Mouse (Mus musculus) heart, postnatal 4 days (tissue): ENCODE data around the gene Atp4a. TPM values are rescaled to one million over a fixed set of nuclear protein-coding genes. Genes with fewer than 3 reads are reported as not detected.
"Not testable (repeated sequence)": the region's sequence is repeated elsewhere in the genome, so short reads cannot be mapped to it uniquely, and the experiment has no call there.

Experiments
- DNase-seq: peaks from one replicate; pipeline ENCODE4 v3.0.0; 2021
- total RNA-seq, 2 experiments: library from RNA; stranded (reverse); gene quantifications; 2 replicates each; pipeline ENCODE4 v1.2.3; 2021

The Atp4a gene
- total RNA-seq, 2 experiments from 2014 or later, result 0.14 to 0.74 TPM

- not testable (repeated sequence) for DNase-seq
Observed at GRCm38 (mm10) chr7:30730064-30730722, 18.2 kb downstream of the Atp4a start.

DNA sequence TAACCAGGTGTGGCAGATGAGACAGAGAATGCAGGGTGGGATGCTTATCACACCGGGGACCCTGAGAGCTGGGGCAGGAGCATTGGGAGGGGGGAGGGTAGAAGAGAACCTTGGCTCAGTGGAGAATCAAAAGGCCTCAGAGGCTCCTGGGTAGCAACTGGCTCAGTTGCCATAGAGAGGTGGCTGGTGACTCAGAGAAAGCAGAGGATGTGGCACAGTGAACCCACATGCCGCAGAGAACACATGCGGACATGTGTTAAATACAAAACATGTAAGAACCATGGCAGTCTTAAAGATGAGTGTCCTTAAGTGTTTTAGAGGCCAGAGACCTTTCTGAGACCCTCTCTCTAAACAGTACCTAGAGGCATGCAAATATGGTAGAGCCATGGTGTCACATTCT, 24.2 kb downstream of the Atp4a start:
- no peak for DNase-seq

GRCm38 (mm10) chr7:30742570-30742969, 30.6 kb downstream of the Atp4a start:
- DNase-seq, result not testable (repeated sequence)

- not testable (repeated sequence) for DNase-seq
Observed at GRCm38 (mm10) chr7:30743617-30744016, 31.6 kb downstream of the Atp4a start, which contains the start of gene Gapdhs. Gapdhs (minus strand) TSS chr7:30743681.

DNA sequence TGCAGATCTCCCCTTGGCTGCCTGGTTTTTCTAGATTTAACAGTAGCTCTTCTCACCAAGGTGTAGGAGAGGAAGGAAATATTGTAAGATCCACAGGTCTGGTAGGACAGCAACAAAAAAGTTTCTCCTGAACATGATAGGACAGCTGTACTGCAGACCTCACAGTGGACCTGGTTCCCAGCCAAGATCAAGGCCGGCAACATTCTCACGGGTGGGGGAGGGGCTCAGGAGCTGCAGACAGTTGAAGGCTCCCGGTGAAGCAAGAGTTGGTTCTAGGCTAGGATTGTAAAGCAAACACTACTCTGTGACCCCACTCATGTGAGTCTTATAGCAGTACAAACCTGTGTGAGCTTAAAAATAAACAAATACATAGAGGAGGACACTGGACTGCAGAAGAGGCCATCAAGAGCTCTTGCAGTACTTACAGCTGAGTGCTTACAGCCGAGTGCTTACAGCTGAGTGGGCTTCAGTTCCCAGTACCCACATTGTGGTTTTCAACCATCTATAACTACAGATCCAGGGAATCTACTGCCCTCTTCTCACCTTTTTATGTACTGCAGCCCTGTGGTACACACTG, 32.1 kb downstream of the Atp4a start:
- peak; percentile 72 for DNase-seq

DNA sequence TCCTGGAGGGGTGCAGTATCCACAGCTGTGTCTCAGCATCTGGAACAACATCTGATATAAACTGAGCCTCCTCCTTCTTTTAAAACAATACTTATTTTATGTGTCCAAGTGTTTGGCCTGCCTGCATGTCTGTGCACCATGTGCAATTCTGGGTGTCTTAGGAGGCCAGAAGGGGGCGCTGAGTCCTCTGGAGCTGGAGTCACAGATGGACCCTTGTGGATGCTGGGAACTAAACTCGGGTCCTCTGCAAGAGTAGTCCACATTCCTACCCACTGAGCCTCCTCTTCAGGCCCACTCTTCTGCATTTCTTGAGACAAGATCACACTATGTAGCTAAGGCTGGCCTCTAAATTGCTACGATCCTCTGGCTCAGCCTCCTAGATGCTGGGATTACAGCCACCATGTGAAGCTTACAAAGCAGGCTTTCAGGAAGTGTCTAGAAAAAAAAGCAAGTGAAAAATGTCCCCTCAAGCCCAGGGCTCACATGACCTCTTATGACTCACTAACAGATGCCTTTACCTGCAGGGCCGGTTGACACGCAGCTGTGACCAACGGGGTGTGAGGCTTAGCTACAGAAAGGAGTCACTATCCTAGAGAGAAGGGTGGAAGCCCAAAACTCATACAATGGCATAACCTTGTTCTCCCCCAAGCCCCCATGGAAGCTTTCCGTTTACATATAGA, 35.7 kb downstream of the Atp4a start:
- no peak for DNase-seq

DNA sequence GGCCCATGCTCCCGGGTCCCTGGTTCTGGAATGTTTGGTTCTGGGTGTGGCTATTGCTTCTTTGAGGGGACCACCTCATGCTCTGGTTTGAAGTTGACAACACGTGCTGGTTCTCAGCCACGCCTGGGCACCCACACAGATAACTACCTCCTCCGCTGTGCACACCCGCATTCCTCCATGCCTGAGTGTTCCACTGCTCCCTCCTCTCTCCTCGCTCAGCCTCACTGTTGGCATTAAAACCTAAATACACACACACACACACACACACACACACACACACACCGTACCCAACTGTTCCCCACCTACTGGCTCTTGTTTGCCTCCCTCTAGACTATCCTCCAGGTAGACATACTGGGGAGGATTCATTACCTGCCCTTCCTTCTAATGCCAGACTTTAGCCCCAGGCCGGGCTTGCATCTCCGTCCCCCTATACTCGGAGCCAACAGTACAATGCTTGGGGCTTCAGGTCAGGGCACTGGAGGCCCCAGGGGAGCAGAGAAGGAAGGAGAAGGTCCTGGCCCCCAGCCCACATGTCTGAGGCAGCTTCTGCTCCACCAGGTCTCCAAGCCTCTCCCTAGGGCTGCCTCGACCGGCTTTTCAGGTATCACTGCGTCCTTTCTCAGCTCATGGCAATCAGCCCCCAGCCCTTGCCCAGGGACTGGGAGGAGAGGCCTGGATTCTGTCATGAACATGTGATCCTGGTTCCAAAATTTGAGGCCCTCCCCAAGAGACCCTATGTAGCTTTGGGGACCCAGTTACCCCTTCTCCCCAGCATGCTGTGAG, 38.0 kb downstream of the Atp4a start:
- DNase-seq, result no peak

DNA sequence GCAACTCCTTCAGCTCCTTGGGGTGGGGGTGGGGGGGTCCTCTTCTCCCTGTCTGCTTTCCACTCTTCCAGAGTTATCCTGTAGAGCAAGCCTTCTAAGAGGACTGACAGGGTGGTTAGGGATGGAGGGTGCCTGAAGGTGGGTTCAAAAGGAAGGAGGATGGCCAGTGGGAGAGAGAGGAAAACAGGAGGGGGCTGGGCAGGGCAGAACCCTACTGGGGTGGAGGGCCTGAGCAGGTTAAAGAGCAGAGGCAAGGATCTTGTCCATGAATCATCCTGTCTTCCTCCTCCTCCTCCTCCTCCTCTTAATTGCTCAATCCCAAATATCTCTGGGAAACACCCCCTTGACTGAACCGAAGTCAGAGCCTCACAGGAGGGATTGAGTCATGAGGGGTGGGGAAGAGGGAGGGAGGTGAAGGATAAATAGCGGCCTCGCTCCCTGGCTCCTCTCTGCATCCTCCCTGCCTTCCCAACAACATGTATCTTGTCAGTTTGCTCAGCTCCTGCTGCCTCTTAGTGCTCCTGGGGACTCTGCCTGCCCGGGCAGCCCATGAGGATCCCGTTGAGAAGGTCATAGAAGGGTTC, 39.2 kb downstream of the Atp4a start, which contains the start of gene Sbsn:
Gene Sbsn, plus strand, starts transcription at position 386 of the 584 bp plus-strand sequence.
- no peak for DNase-seq

- no peak for DNase-seq
Observed at GRCm38 (mm10) chr7:30757001-30757400, 45.0 kb downstream of the Atp4a start.

GRCm38 (mm10) chr7:30758853-30759252, 46.8 kb downstream of the Atp4a start:
- peak; percentile 68 for DNase-seq

- no peak for DNase-seq
Observed at GRCm38 (mm10) chr7:30761769-30762352, 49.9 kb downstream of the Atp4a start.

DNA sequence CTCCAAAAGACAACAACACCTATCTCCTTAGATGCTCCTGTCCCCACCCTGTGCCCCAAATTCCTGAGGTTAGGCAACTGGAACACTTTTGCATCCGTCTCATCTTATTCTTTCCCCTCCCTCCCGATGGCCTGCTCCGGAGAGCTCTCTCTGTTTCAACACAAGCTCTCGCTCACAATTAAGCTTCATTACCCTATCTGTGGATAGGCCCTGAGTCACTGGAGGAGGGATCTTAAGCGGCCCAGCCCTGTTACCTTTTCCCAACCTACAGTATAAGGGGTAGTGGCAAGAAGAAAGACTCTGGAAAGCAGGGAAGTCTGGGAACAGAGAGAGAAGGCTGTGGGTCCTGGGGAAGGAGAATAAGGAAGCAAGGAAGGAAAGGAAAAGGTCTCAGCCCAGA, 51.4 kb downstream of the Atp4a start, which contains the start of gene Dmkn:
Gene Dmkn, plus strand, starts transcription at position 301 of the 400 bp plus-strand sequence.
- no peak for DNase-seq

- peak; percentile 15 for DNase-seq
Observed at GRCm38 (mm10) chr7:30765173-30765572, 53.2 kb downstream of the Atp4a start.

DNA sequence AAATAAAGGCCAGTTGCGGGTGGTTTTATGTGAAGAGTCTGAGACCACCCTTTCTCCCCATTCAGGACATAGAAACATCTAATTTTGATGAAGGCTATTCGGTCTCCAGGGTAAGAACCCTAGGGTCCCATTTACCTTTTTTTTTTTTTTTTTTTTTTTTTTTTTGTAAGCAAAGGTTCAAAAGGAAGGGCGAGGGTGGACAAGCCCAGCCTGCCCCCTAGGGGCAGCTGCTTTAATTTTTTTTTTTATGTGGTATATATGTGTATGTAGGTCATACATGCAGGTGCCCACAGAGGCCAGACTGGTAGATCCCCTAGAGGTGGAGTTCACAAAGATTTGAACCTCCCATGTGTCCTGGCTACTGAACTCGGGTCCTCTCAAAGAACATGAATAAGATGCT, 54.4 kb downstream of the Atp4a start:
- no peak for DNase-seq

- DNase-seq, result no peak
Observed at GRCm38 (mm10) chr7:30769236-30769635, 57.2 kb downstream of the Atp4a start.

Other genes starting within 250 kb of the Atp4a start
- gene Prodh2, start 218.6 kb upstream of the Atp4a start, total RNA-seq, result not detected
- gene Arhgap33, start 177.1 kb upstream of the Atp4a start, total RNA-seq, result 10 to 100 TPM in 1 of 2 experiments, 1 to 10 TPM in 1; 7.3 to 12.8 TPM
- 100 to 1,000 TPM; 279 to 308 TPM for gene Hspb6, start 160.0 kb upstream of the Atp4a start, total RNA-seq
- 1 to 10 TPM; 5.2 to 7.8 TPM for gene Proser3, start 159.9 kb upstream of the Atp4a start, total RNA-seq
- gene Lin37, start 152.4 kb upstream of the Atp4a start, total RNA-seq, result 10 to 100 TPM; 14.8 to 17.1 TPM
- gene U2af1l4, start 148.9 kb upstream of the Atp4a start, total RNA-seq, result 10 to 100 TPM; 70.5 to 72.7 TPM
- gene Gm49396, start 148.9 kb upstream of the Atp4a start, total RNA-seq, result 1 to 10 TPM; 2.1 to 3.1 TPM
- gene Psenen, start 148.6 kb upstream of the Atp4a start, total RNA-seq, result 10 to 100 TPM; 80.0 to 83.8 TPM
- 1 to 10 TPM; 1.1 to 1.2 TPM for gene Igflr1, start 146.8 kb upstream of the Atp4a start, total RNA-seq
- gene Kmt2b, start 123.5 kb upstream of the Atp4a start, total RNA-seq, result 10 to 100 TPM; 29.5 to 35.8 TPM
- not detected for gene Zbtb32, start 113.3 kb upstream of the Atp4a start, total RNA-seq
- under 1 TPM; 0.62 to 0.86 TPM for gene Upk1a, start 99.4 kb upstream of the Atp4a start, total RNA-seq
- gene Cox6b1, start 86.1 kb upstream of the Atp4a start, total RNA-seq, result 1,000 to 10,000 TPM; 2,883 to 3,014 TPM
- gene Etv2, start 76.4 kb upstream of the Atp4a start, total RNA-seq, result not detected
- 10 to 100 TPM; 58.8 to 62.2 TPM for gene Rbm42, start 61.9 kb upstream of the Atp4a start, total RNA-seq
- 10 to 100 TPM; 13.1 to 16.6 TPM for gene Haus5, start 47.2 kb upstream of the Atp4a start, total RNA-seq
- gene Pmis2, start 40.6 kb upstream of the Atp4a start, total RNA-seq, result not detected
- not detected for gene 2200002J24Rik, start 13.3 kb upstream of the Atp4a start, total RNA-seq
- gene Tmem147, start 17.3 kb downstream of the Atp4a start, total RNA-seq, result 100 to 1,000 TPM; 208 to 221 TPM
- not detected for gene Gapdhs, start 31.5 kb downstream of the Atp4a start, total RNA-seq
- 1 to 10 TPM; 4.8 to 5.1 TPM for gene Sbsn, start 39.3 kb downstream of the Atp4a start, total RNA-seq
- gene Dmkn, start 51.5 kb downstream of the Atp4a start, total RNA-seq, result 1 to 10 TPM; 4.6 to 5.7 TPM
- not detected for gene Krtdap, start 75.7 kb downstream of the Atp4a start, total RNA-seq
- not detected for gene Ffar2, start 111.6 kb downstream of the Atp4a start, total RNA-seq
- gene Ffar3, start 144.0 kb downstream of the Atp4a start, total RNA-seq, result not detected
- gene Ffar1, start 149.4 kb downstream of the Atp4a start, total RNA-seq, result not detected
- gene Cd22, start 168.1 kb downstream of the Atp4a start, total RNA-seq, result 1 to 10 TPM in 1 of 2 experiments, under 1 TPM in 1; 0.09 to 1.2 TPM
- gene Mag, start 202.7 kb downstream of the Atp4a start, total RNA-seq, result 1 to 10 TPM in 1 of 2 experiments, under 1 TPM in 1; 0.31 to 1.3 TPM
- 1 to 10 TPM in 1 of 2 experiments, under 1 TPM in 1; 0.76 to 1.2 TPM for gene Hamp2, start 212.5 kb downstream of the Atp4a start, total RNA-seq
- gene Hamp, start 231.8 kb downstream of the Atp4a start, total RNA-seq, result 1 to 10 TPM; 1.6 to 1.9 TPM
- gene Usf2, start 244.6 kb downstream of the Atp4a start, total RNA-seq, result 100 to 1,000 TPM; 100 to 103 TPM